Mouse (Mus musculus) CD8-positive naive resting alpha-beta T cell, adult 2 months (primary cell): Measurements from ENCODE around the gene Epha2.

Source experiments
- DNase-seq, 2 experiments: peaks; one replicate each; pipeline ENCODE4 v3.0.0; 2022; ENCODE audit warnings: low read depth in 2 of 2, low spot score in 2 of 2

Epha2 gene

GRCm38 (mm10) chr4:141362937-141363548 lies 62.0 kb downstream of the Epha2 start:
- peak; percentile 56 to 62 for DNase-seq

GRCm38 (mm10) chr4:141365126-141365525 lies 64.1 kb downstream of the Epha2 start:
- no peak for DNase-seq

- DNase-seq = no peak
Observed at GRCm38 (mm10) chr4:141365876-141366275, 64.8 kb downstream of the Epha2 start.

GRCm38 (mm10) chr4:141367997-141368791 lies 67.2 kb downstream of the Epha2 start, which contains the start of gene Fam131c:
Gene Fam131c (plus strand): TSS chr4:141368220.
- DNase-seq = no peak

GRCm38 (mm10) chr4:141372426-141372825 lies 71.4 kb downstream of the Epha2 start:
- DNase-seq = no peak
